Mouse (Mus musculus): ENCODE data around the gene Mlf2. TPM values are rescaled to one million over a fixed set of nuclear protein-coding genes. Genes with fewer than 3 reads are reported as not detected.

Gene Mlf2
- total RNA-seq, 2 experiments from 2014 or later = 11.7 to 20.7 TPM

Other genes with a start within 250 kb of the Mlf2 start
- 65.1 and 66.0 TPM in 2 replicates for gene Emg1, start 219.2 kb upstream of the Mlf2 start, total RNA-seq (2015; ENCODE audit: low replicate concordance)
- gene Emg1, start 219.2 kb upstream of the Mlf2 start, total RNA-seq (2017; ENCODE audit: low replicate concordance) = 35.8 and 37.2 TPM in 2 replicates
- 44.2 and 79.4 TPM in 2 replicates for gene Phb2, start 219.1 kb upstream of the Mlf2 start, total RNA-seq (2015; ENCODE audit: low replicate concordance)
- gene Phb2, start 219.1 kb upstream of the Mlf2 start, total RNA-seq (2017; ENCODE audit: low replicate concordance) = 70.3 and 70.7 TPM in 2 replicates
- gene Ptpn6, start 192.7 kb upstream of the Mlf2 start, total RNA-seq (2015; ENCODE audit: low replicate concordance) = 57.8 and 60.2 TPM in 2 replicates
- gene Ptpn6, start 192.7 kb upstream of the Mlf2 start, total RNA-seq (2017; ENCODE audit: low replicate concordance) = 142 and 156 TPM in 2 replicates
- 33.6 and 64.9 TPM in 2 replicates for gene Grcc10, start 190.0 kb upstream of the Mlf2 start, total RNA-seq (2015; ENCODE audit: low replicate concordance)
- 7.5 and 16.9 TPM in 2 replicates for gene Grcc10, start 190.0 kb upstream of the Mlf2 start, total RNA-seq (2017; ENCODE audit: low replicate concordance)
- gene Gm45234, start 175.4 kb upstream of the Mlf2 start, total RNA-seq (2015; ENCODE audit: low replicate concordance) = not detected in 2 replicates
- gene Gm45234, start 175.4 kb upstream of the Mlf2 start, total RNA-seq (2017; ENCODE audit: low replicate concordance) = 0.56 TPM in 1 of 2 replicates, not detected in the other
- gene Atn1, start 174.9 kb upstream of the Mlf2 start, total RNA-seq (2015; ENCODE audit: low replicate concordance) = 10.0 and 11.7 TPM in 2 replicates
- 0.94 and 2.0 TPM in 2 replicates for gene Atn1, start 174.9 kb upstream of the Mlf2 start, total RNA-seq (2017; ENCODE audit: low replicate concordance)
- not detected in 2 replicates for gene Eno2, start 161.7 kb upstream of the Mlf2 start, total RNA-seq (2015; ENCODE audit: low replicate concordance)
- not detected in 2 replicates for gene Eno2, start 161.7 kb upstream of the Mlf2 start, total RNA-seq (2017; ENCODE audit: low replicate concordance)
- gene Lrrc23, start 151.7 kb upstream of the Mlf2 start, total RNA-seq (2015; ENCODE audit: low replicate concordance) = not detected in 2 replicates
- not detected in 2 replicates for gene Lrrc23, start 151.7 kb upstream of the Mlf2 start, total RNA-seq (2017; ENCODE audit: low replicate concordance)
- 0.58 TPM in 1 of 2 replicates, not detected in the other for gene Spsb2, start 122.7 kb upstream of the Mlf2 start, total RNA-seq (2015; ENCODE audit: low replicate concordance)
- 2.6 and 4.3 TPM in 2 replicates for gene Spsb2, start 122.7 kb upstream of the Mlf2 start, total RNA-seq (2017; ENCODE audit: low replicate concordance)
- gene Tpi1, start 117.1 kb upstream of the Mlf2 start, total RNA-seq (2015; ENCODE audit: low replicate concordance) = 37.3 and 44.3 TPM in 2 replicates
- gene Tpi1, start 117.1 kb upstream of the Mlf2 start, total RNA-seq (2017; ENCODE audit: low replicate concordance) = 30.0 and 31.0 TPM in 2 replicates
- gene Usp5, start 101.9 kb upstream of the Mlf2 start, total RNA-seq (2015; ENCODE audit: low replicate concordance) = 10.0 and 34.6 TPM in 2 replicates
- 22.0 and 29.6 TPM in 2 replicates for gene Usp5, start 101.9 kb upstream of the Mlf2 start, total RNA-seq (2017; ENCODE audit: low replicate concordance)
- gene Cdca3, start 101.8 kb upstream of the Mlf2 start, total RNA-seq (2015; ENCODE audit: low replicate concordance) = 65.8 and 68.0 TPM in 2 replicates
- 58.5 and 73.8 TPM in 2 replicates for gene Cdca3, start 101.8 kb upstream of the Mlf2 start, total RNA-seq (2017; ENCODE audit: low replicate concordance)
- gene Gnb3, start 91.1 kb upstream of the Mlf2 start, total RNA-seq (2015; ENCODE audit: low replicate concordance) = not detected in 2 replicates
- gene Gnb3, start 91.1 kb upstream of the Mlf2 start, total RNA-seq (2017; ENCODE audit: low replicate concordance) = not detected in 2 replicates
- gene P3h3, start 73.6 kb upstream of the Mlf2 start, total RNA-seq (2015; ENCODE audit: low replicate concordance) = not detected in 2 replicates
- gene P3h3, start 73.6 kb upstream of the Mlf2 start, total RNA-seq (2017; ENCODE audit: low replicate concordance) = 1.1 and 1.2 TPM in 2 replicates
- not detected in 2 replicates for gene Gpr162, start 67.4 kb upstream of the Mlf2 start, total RNA-seq (2015; ENCODE audit: low replicate concordance)
- gene Gpr162, start 67.4 kb upstream of the Mlf2 start, total RNA-seq (2017; ENCODE audit: low replicate concordance) = not detected in 2 replicates
- gene Cd4, start 43.2 kb upstream of the Mlf2 start, total RNA-seq (2015; ENCODE audit: low replicate concordance) = 6.3 and 6.9 TPM in 2 replicates
- 0.70 and 0.94 TPM in 2 replicates for gene Cd4, start 43.2 kb upstream of the Mlf2 start, total RNA-seq (2017; ENCODE audit: low replicate concordance)
- 1.0 and 2.7 TPM in 2 replicates for gene Lag3, start 19.7 kb upstream of the Mlf2 start, total RNA-seq (2015; ENCODE audit: low replicate concordance)
- 0.51 TPM in 1 of 2 replicates, not detected in the other for gene Lag3, start 19.7 kb upstream of the Mlf2 start, total RNA-seq (2017; ENCODE audit: low replicate concordance)
- 26.1 and 31.3 TPM in 2 replicates for gene Ptms, start 11.3 kb upstream of the Mlf2 start, total RNA-seq (2015; ENCODE audit: low replicate concordance)
- 12.0 and 21.8 TPM in 2 replicates for gene Ptms, start 11.3 kb upstream of the Mlf2 start, total RNA-seq (2017; ENCODE audit: low replicate concordance)
- 10.2 and 16.5 TPM in 2 replicates for gene Cops7a, start 34.2 kb downstream of the Mlf2 start, total RNA-seq (2015; ENCODE audit: low replicate concordance)
- 5.6 and 7.7 TPM in 2 replicates for gene Cops7a, start 34.2 kb downstream of the Mlf2 start, total RNA-seq (2017; ENCODE audit: low replicate concordance)
- gene Pianp, start 65.3 kb downstream of the Mlf2 start, total RNA-seq (2015; ENCODE audit: low replicate concordance) = not detected in 2 replicates
- not detected in 2 replicates for gene Pianp, start 65.3 kb downstream of the Mlf2 start, total RNA-seq (2017; ENCODE audit: low replicate concordance)
- gene Zfp384, start 77.8 kb downstream of the Mlf2 start, total RNA-seq (2015; ENCODE audit: low replicate concordance) = 20.8 and 25.9 TPM in 2 replicates
- 9.8 and 12.3 TPM in 2 replicates for gene Zfp384, start 77.8 kb downstream of the Mlf2 start, total RNA-seq (2017; ENCODE audit: low replicate concordance)
- gene Ing4, start 108.4 kb downstream of the Mlf2 start, total RNA-seq (2015; ENCODE audit: low replicate concordance) = 7.1 and 7.9 TPM in 2 replicates
- gene Ing4, start 108.4 kb downstream of the Mlf2 start, total RNA-seq (2017; ENCODE audit: low replicate concordance) = 27.7 and 35.7 TPM in 2 replicates
- gene Acrbp, start 118.3 kb downstream of the Mlf2 start, total RNA-seq (2015; ENCODE audit: low replicate concordance) = 3.3 TPM in 1 of 2 replicates, not detected in the other
- gene Acrbp, start 118.3 kb downstream of the Mlf2 start, total RNA-seq (2017; ENCODE audit: low replicate concordance) = 7.0 and 11.6 TPM in 2 replicates
- gene Lpar5, start 136.5 kb downstream of the Mlf2 start, total RNA-seq (2015; ENCODE audit: low replicate concordance) = 3.1 TPM in 1 of 2 replicates, not detected in the other
- gene Lpar5, start 136.5 kb downstream of the Mlf2 start, total RNA-seq (2017; ENCODE audit: low replicate concordance) = 0.60 TPM in 1 of 2 replicates, not detected in the other
- 31.8 and 50.0 TPM in 2 replicates for gene Chd4, start 164.6 kb downstream of the Mlf2 start, total RNA-seq (2015; ENCODE audit: low replicate concordance)
- gene Chd4, start 164.6 kb downstream of the Mlf2 start, total RNA-seq (2017; ENCODE audit: low replicate concordance) = 70.6 and 102 TPM in 2 replicates
- gene Nop2, start 200.5 kb downstream of the Mlf2 start, total RNA-seq (2015; ENCODE audit: low replicate concordance) = 4.8 and 6.7 TPM in 2 replicates
- gene Nop2, start 200.5 kb downstream of the Mlf2 start, total RNA-seq (2017; ENCODE audit: low replicate concordance) = 10.5 and 11.8 TPM in 2 replicates
- gene Iffo1, start 213.9 kb downstream of the Mlf2 start, total RNA-seq (2015; ENCODE audit: low replicate concordance) = 3.1 and 6.9 TPM in 2 replicates
- 2.2 and 10.9 TPM in 2 replicates for gene Iffo1, start 213.9 kb downstream of the Mlf2 start, total RNA-seq (2017; ENCODE audit: low replicate concordance)
- gene Gapdh, start 235.1 kb downstream of the Mlf2 start, total RNA-seq (2015; ENCODE audit: low replicate concordance) = 912 and 913 TPM in 2 replicates
- gene Gapdh, start 235.1 kb downstream of the Mlf2 start, total RNA-seq (2017; ENCODE audit: low replicate concordance) = 174 and 278 TPM in 2 replicates